Mouse (Mus musculus) ES-E14 (cell line): ENCODE results near the gene Iba57.

ENCODE experiments used
- CHD2 ChIP-seq: IDR thresholded peaks from 2 replicates; pipeline ENCODE4 v1.6.1; 2014; ENCODE audit warnings: mild to moderate bottlenecking, low read depth, low read length, inconsistent platforms
- MAFK ChIP-seq: IDR thresholded peaks from 2 replicates; pipeline ENCODE4 v1.6.1; 2014; ENCODE audit warnings: mild to moderate bottlenecking, low read depth, low read length, inconsistent platforms; ENCODE audit not compliant: insufficient read depth
- ZC3H11A ChIP-seq: IDR thresholded peaks from 2 replicates; pipeline ENCODE4 v1.6.1; 2012; ENCODE audit warnings: low read depth, mild to moderate bottlenecking, inconsistent platforms, low read length, borderline replicate concordance
- ZNF384 ChIP-seq: IDR thresholded peaks from 2 replicates; pipeline ENCODE4 v1.6.1; 2012; ENCODE audit warnings: low read depth, low read length, inconsistent platforms

DNA sequence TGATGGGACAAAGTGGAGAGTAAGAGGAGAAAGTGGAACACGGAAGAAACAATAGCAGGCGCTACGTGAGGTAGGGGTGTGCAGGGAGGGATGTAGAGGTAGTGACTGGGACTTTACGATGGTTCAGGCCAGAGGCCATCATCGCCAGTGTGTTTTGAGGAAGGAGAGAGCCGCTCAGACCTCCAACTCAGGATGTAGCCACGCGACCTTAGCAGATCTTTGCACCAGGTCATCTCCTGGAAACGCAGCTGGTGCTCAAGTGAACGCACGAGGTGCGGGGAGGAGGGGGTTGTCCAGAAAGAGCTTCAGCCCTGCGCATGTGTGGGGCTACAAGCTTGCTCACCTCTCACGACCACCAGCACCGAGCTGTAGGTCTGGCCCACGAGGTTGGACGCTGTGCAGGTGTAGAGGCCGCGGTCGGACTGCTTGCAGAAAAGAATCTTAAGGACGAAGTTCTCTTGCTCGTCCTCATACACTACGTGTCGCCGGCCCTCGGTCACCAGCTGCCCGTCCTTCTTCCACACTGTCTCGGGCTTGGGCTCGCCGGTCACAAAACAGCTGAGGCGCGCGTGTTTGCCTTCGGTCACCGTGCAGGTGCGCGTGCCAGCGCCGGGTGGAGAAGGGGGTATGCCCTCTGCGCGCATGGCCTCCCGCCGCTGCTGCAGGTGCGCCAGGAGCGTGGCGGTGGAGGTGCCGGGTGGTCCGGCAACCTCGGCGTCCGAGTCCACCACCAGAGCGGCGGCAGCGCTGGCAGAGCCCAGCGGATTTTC is 28.3 kb downstream of the Iba57 start:
- TF ChIP-seq ZC3H11A: no peak
- TF ChIP-seq ZNF384: no peak
- TF ChIP-seq CHD2: no peak
- TF ChIP-seq MAFK: no peak
